ENCODE assay signal across 8 mouse cellular contexts in genomic region chr7:44547725-44548124, GRCm38 (mm10). TPM values are rescaled to one million over a fixed set of nuclear protein-coding genes. Genes with fewer than 3 reads are reported as not detected.
DNase-seq lines count a peak whose midpoint lies in the region; ATAC-seq and TF ChIP-seq lines count a peak whose summit lies in the region.

No protein-coding gene starts in this region.

- peak overlapping the region; percentile 68 for H3K27ac ChIP-seq in heart, adult 2 months
- H3K27ac ChIP-seq in forebrain, postnatal 0 days (ENCODE audit: low read depth, low read length): no peak overlapping the region
- H3K27ac ChIP-seq in liver, postnatal 0 days (ENCODE audit: low read depth): peak overlapping the region; percentile 77

- H3K27me3 ChIP-seq in heart, adult 2 months (ENCODE audit: control insufficient read depth, insufficient read depth, low read length): no peaks in the 10 kb centered on the region
- H3K27me3 ChIP-seq in E14TG2a.4 (ENCODE audit: insufficient read depth, low read length): no peaks in the 10 kb centered on the region
- H3K27me3 ChIP-seq in forebrain, postnatal 0 days (ENCODE audit: insufficient read depth, low read length): no peaks in the 10 kb centered on the region
- no peaks in the 10 kb centered on the region for H3K27me3 ChIP-seq in liver, postnatal 0 days (ENCODE audit: insufficient read depth, low read length)

- H3K4me3 ChIP-seq in heart, adult 2 months: peak overlapping the region; percentile 68
- H3K4me3 ChIP-seq in E14TG2a.4 (replicated peaks; ENCODE audit: low read length): peak overlapping the region; percentile 92
- H3K4me3 ChIP-seq in forebrain, postnatal 0 days (ENCODE audit: low read depth, low read length): peak overlapping the region; percentile 55
- peak overlapping the region; percentile 62 for H3K4me3 ChIP-seq in liver, postnatal 0 days (ENCODE audit: low read depth, low read length)

- intact Hi-C loops in heart, adult 2 months (cut with DNase I): loop anchor here (2.0 kb wide), 1 partner anchor 21 kb away; no protein-coding TSS in a partner anchor

- no peak for ATAC-seq in forebrain, postnatal 0 days
- no peak for ATAC-seq in liver, postnatal 0 days

- WGBS in heart, adult 2 months: 11% methylated on average over 5 of the region's 5 CpGs
- 28% methylated on average over 5 of the region's 5 CpGs for WGBS in forebrain, postnatal 0 days
- 23% methylated on average over 5 of the region's 5 CpGs for WGBS in liver, postnatal 0 days (ENCODE audit: insufficient replicate concordance)

- no peaks in the 10 kb centered on the region for H3K36me3 ChIP-seq in heart, adult 2 months (ENCODE audit: control insufficient read depth, insufficient read depth, low read length)
- peaks cover 76% of the 10 kb centered on the region for H3K36me3 ChIP-seq in E14TG2a.4 (ENCODE audit: insufficient read depth, low read length)
- peaks cover 26% of the 10 kb centered on the region for H3K36me3 ChIP-seq in forebrain, postnatal 0 days (ENCODE audit: insufficient read depth)
- peaks cover 32% of the 10 kb centered on the region for H3K36me3 ChIP-seq in liver, postnatal 0 days (replicated peaks; ENCODE audit: insufficient read depth, low read length)

- no peak for DNase-seq in heart, adult 2 months
- DNase-seq in heart, adult 18-20 months: no peak
- no peak for DNase-seq in forebrain, postnatal 0 days
- no peak for DNase-seq in liver, postnatal 0 days
- no peak for DNase-seq in urinary bladder, postnatal 14 days (ENCODE audit: low spot score)
- DNase-seq in right cerebral cortex, postnatal 36 days (ENCODE audit: low spot score in 2 of 2): no peak
- DNase-seq in right cerebral cortex, postnatal 4 days: no peak

- no peaks in the 10 kb centered on the region for H3K9me3 ChIP-seq in E14TG2a.4 (ENCODE audit: low read length)
- no peaks in the 10 kb centered on the region for H3K9me3 ChIP-seq in forebrain, postnatal 0 days (ENCODE audit: low read length)
- H3K9me3 ChIP-seq in liver, postnatal 0 days (ENCODE audit: low read length): no peaks in the 10 kb centered on the region

- H3K9ac ChIP-seq in heart, adult 2 months (ENCODE audit: low read depth, low read length): peak overlapping the region; percentile 23; the same call in 1 of the 2 replicates
- peak overlapping the region; percentile 18; the same call in 1 of the 2 replicates for H3K9ac ChIP-seq in forebrain, postnatal 0 days
- peak overlapping the region; percentile 65 for H3K9ac ChIP-seq in liver, postnatal 0 days (replicated peaks)

- TF ChIP-seq CTCF in heart, adult 2 months (IDR thresholded peaks at IDR 0.05): no peak
- TF ChIP-seq CTCF in E14TG2a.4 (conservative IDR thresholded peaks at IDR 0.05; ENCODE audit: low read length): no peak
- TF ChIP-seq CTCF in forebrain, postnatal 0 days (IDR thresholded peaks at IDR 0.05; ENCODE audit: low read depth): no peak
- no peak for TF ChIP-seq CTCF in liver, postnatal 0 days (IDR thresholded peaks at IDR 0.05; ENCODE audit: low read depth)

- no peaks in the 10 kb centered on the region for H3K79me2 ChIP-seq in heart, adult 2 months (replicated peaks; ENCODE audit: control insufficient read depth, insufficient read depth, low read length)

- H3K4me2 ChIP-seq in forebrain, postnatal 0 days (ENCODE audit: low read depth): peak overlapping the region; percentile 98
- H3K4me2 ChIP-seq in liver, postnatal 0 days (ENCODE audit: low read depth, low read length): peak overlapping the region; percentile 97

- TF ChIP-seq POLR2A in heart, adult 2 months (IDR thresholded peaks at IDR 0.05; ENCODE audit: insufficient read depth, low read depth, low read length): no peak

- no peak for TF ChIP-seq EP300 in heart, adult 2 months (IDR thresholded peaks at IDR 0.05; ENCODE audit: insufficient read depth, low read depth, low read length)
- TF ChIP-seq EP300 in liver, postnatal 0 days (IDR thresholded peaks at IDR 0.05; ENCODE audit: low read depth): no peak

- peaks cover 5% of the 10 kb centered on the region for H3K4me1 ChIP-seq in heart, adult 2 months (ENCODE audit: control insufficient read depth, insufficient read depth, low read length)
- H3K4me1 ChIP-seq in E14TG2a.4 (replicated peaks; ENCODE audit: low read depth, low read length): peaks cover 85% of the 10 kb centered on the region
- peaks cover 8% of the 10 kb centered on the region; the same call in 1 of the 2 replicates for H3K4me1 ChIP-seq in forebrain, postnatal 0 days (ENCODE audit: insufficient read depth)
- peaks cover 11% of the 10 kb centered on the region for H3K4me1 ChIP-seq in liver, postnatal 0 days (ENCODE audit: insufficient read depth)

RNA-seq across cellular contexts. Expression of gene Pold1, which starts 0.9 kb away (rescaled TPM):
- 10 to 100 TPM; 10.8 to 11.7 TPM for total RNA-seq in heart, adult 2 months (2021)
- polyA plus RNA-seq in heart, adult 2 months (2012; rRNA removed): 12.9 and 15.5 TPM in 2 replicates
- 10 to 100 TPM; 12.6 to 16.2 TPM for total RNA-seq in heart, adult 18-20 months (2021)
- total RNA-seq in forebrain, postnatal 0 days (2014; rRNA removed): 14.1 and 16.2 TPM in 2 replicates
- 14.2 and 14.3 TPM in 2 replicates for polyA plus RNA-seq in forebrain, postnatal 0 days (2015; fragmentation: Nextera tagmentation; extraction: Ambion mirVana)
- polyA plus RNA-seq in liver, postnatal 0 days (2015; fragmentation: Nextera tagmentation; extraction: Ambion mirVana): 18.9 and 25.1 TPM in 2 replicates

RNA-seq across cellular contexts. Expression of gene Nr1h2, which starts 6.0 kb away (rescaled TPM):
- total RNA-seq in heart, adult 2 months (2021): 10 to 100 TPM; 49.7 to 53.7 TPM
- 65.7 and 84.8 TPM in 2 replicates for polyA plus RNA-seq in heart, adult 2 months (2012; rRNA removed)
- 10 to 100 TPM; 43.9 to 47.3 TPM for total RNA-seq in heart, adult 18-20 months (2021)
- 44.1 and 45.9 TPM in 2 replicates for total RNA-seq in forebrain, postnatal 0 days (2014; rRNA removed)
- polyA plus RNA-seq in forebrain, postnatal 0 days (2015; fragmentation: Nextera tagmentation; extraction: Ambion mirVana): 49.9 and 51.1 TPM in 2 replicates
- 33.6 and 33.9 TPM in 2 replicates for polyA plus RNA-seq in liver, postnatal 0 days (2015; fragmentation: Nextera tagmentation; extraction: Ambion mirVana)

RNA-seq across cellular contexts. Expression of gene Spib, which starts 15.9 kb away (rescaled TPM):
- total RNA-seq in heart, adult 2 months (2021): under 1 TPM; 0.31 to 0.75 TPM
- 0.88 and 3.1 TPM in 2 replicates for polyA plus RNA-seq in heart, adult 2 months (2012; rRNA removed)
- total RNA-seq in heart, adult 18-20 months (2021): 1 to 10 TPM in 1 of 2 experiments, under 1 TPM in 1; 0.37 to 4.8 TPM
- 0.05 TPM in 1 of 2 replicates, not detected in the other for total RNA-seq in forebrain, postnatal 0 days (2014; rRNA removed)
- polyA plus RNA-seq in forebrain, postnatal 0 days (2015; fragmentation: Nextera tagmentation; extraction: Ambion mirVana): not detected in 2 replicates
- 9.5 and 10.1 TPM in 2 replicates for polyA plus RNA-seq in liver, postnatal 0 days (2015; fragmentation: Nextera tagmentation; extraction: Ambion mirVana)

RNA-seq across cellular contexts. Expression of gene Mybpc2, which starts 23.3 kb away (rescaled TPM):
- 10 to 100 TPM; 13.1 to 16.7 TPM for total RNA-seq in heart, adult 2 months (2021)
- polyA plus RNA-seq in heart, adult 2 months (2012; rRNA removed): 7.1 and 10.8 TPM in 2 replicates
- 10 to 100 TPM; 10.2 to 10.8 TPM for total RNA-seq in heart, adult 18-20 months (2021)
- 0.15 and 0.33 TPM in 2 replicates for total RNA-seq in forebrain, postnatal 0 days (2014; rRNA removed)
- polyA plus RNA-seq in forebrain, postnatal 0 days (2015; fragmentation: Nextera tagmentation; extraction: Ambion mirVana): 0.15 and 0.29 TPM in 2 replicates
- polyA plus RNA-seq in liver, postnatal 0 days (2015; fragmentation: Nextera tagmentation; extraction: Ambion mirVana): 0.35 and 2.7 TPM in 2 replicates

RNA-seq across cellular contexts. Expression of gene Napsa, which starts 24.5 kb away (rescaled TPM):
- 1 to 10 TPM in 1 of 2 experiments, under 1 TPM in 1; 0.76 to 1.3 TPM for total RNA-seq in heart, adult 2 months (2021)
- 1.8 and 4.7 TPM in 2 replicates for polyA plus RNA-seq in heart, adult 2 months (2012; rRNA removed)
- total RNA-seq in heart, adult 18-20 months (2021): 1 to 10 TPM in 1 of 2 experiments, under 1 TPM in 1; 0.82 to 4.4 TPM
- total RNA-seq in forebrain, postnatal 0 days (2014; rRNA removed): 0.08 and 0.24 TPM in 2 replicates
- polyA plus RNA-seq in forebrain, postnatal 0 days (2015; fragmentation: Nextera tagmentation; extraction: Ambion mirVana): 0.35 and 0.71 TPM in 2 replicates
- polyA plus RNA-seq in liver, postnatal 0 days (2015; fragmentation: Nextera tagmentation; extraction: Ambion mirVana): 17.0 and 17.8 TPM in 2 replicates
